Mouse (Mus musculus) midbrain, embryonic 12.5 days (tissue): Measurements from ENCODE around the gene Gm11437. TPM values are rescaled to one million over a fixed set of nuclear protein-coding genes. Genes with fewer than 3 reads are reported as not detected.
A peak's percentile ranks its signal among the peaks of the same experiment; 100 is the strongest.

Experiments
- ATAC-seq: fragments of 200-750 bp; cut with Nextera tagmentation; 2 replicates; pipeline ENCODE4 v1.8.0; 2017; ENCODE audit warnings: low read depth, moderate TSS enrichment, moderate library complexity; ENCODE audit not compliant: low FRiP score
- H3K27ac ChIP-seq: fragments of 300-500 bp; sonication (generic); replicated peaks from 2 replicates; pipeline ENCODE4 v1.5.1; 2016; ENCODE audit warnings: mild to moderate bottlenecking
- H3K27me3 ChIP-seq: fragments of 300-500 bp; sonication (generic); 2 replicates; pipeline ENCODE4 v1.6.1; 2016; ENCODE audit warnings: mild to moderate bottlenecking
- H3K36me3 ChIP-seq: fragments of 300-500 bp; sonication (generic); 2 replicates; pipeline ENCODE4 v1.6.1; 2016
- H3K4me1 ChIP-seq: fragments of 300-500 bp; sonication (generic); 2 replicates; pipeline ENCODE4 v1.6.1; 2016
- H3K4me2 ChIP-seq: fragments of 300-500 bp; sonication (generic); replicated peaks from 2 replicates; pipeline ENCODE4 v1.6.1; 2016; ENCODE audit warnings: mild to moderate bottlenecking, moderate library complexity
- H3K4me3 ChIP-seq: fragments of 300-500 bp; sonication (generic); 2 replicates; pipeline ENCODE4 v1.5.1; 2016; ENCODE audit warnings: mild to moderate bottlenecking
- H3K9ac ChIP-seq: fragments of 300-500 bp; sonication (generic); replicated peaks from 2 replicates; pipeline ENCODE4 v1.6.1; 2016; ENCODE audit warnings: mild to moderate bottlenecking, moderate library complexity
- H3K9me3 ChIP-seq: fragments of 300-500 bp; sonication (generic); 2 replicates; pipeline ENCODE4 v1.6.1; 2016; ENCODE audit warnings: mild to moderate bottlenecking
- WGBS: fragments of 180-500 bp; shearing (Covaris S2); methylation state at CpG from one replicate; pipeline ENCODE4 v1.1.7; 2016; 5-methylcytosine and 5-hydroxymethylcytosine counted together
- polyA plus RNA-seq: library from polyadenylated mRNA; unstranded; fragments of >200 nt; fragmentation: Nextera tagmentation; extraction: Ambion mirVana; gene quantifications from 2 replicates; pipeline ENCODE4 v1.2.1, GENCODE M21; 2016

Gene Gm11437
- polyA plus RNA-seq, 1 experiment from 2014 or later: not detected

GRCm38 (mm10) chr11:84178571-84178970 is 11.3 kb upstream of the Gm11437 start:
- Histone ChIP-seq H3K4me3 (no peak overlapping the region), H3K4me1 (peaks cover 20% of the 10 kb centered on the region), H3K36me3 (no peaks in the 10 kb centered on the region), H3K9me3 (no peaks in the 10 kb centered on the region), H3K27ac (no peak overlapping the region), H3K27me3 (peaks cover 10% of the 10 kb centered on the region; the same call in 1 of the 2 replicates), H3K9ac (no peak overlapping the region), H3K4me2 (peak overlapping the region; percentile 83)
- WGBS: 44% methylated on average over 4 of the region's 4 CpGs
- ATAC-seq: no peak

GRCm38 (mm10) chr11:84172539-84173435 is 5.5 kb upstream of the Gm11437 start:
- H3K9ac ChIP-seq: no peak overlapping the region
- no peaks in the 10 kb centered on the region for H3K36me3 ChIP-seq
- H3K4me2 ChIP-seq: no peak overlapping the region
- H3K4me3 ChIP-seq: no peak overlapping the region
- no peaks in the 10 kb centered on the region for H3K4me1 ChIP-seq
- peaks cover 6% of the 10 kb centered on the region; the same call in 1 of the 2 replicates for H3K27me3 ChIP-seq
- no peaks in the 10 kb centered on the region for H3K9me3 ChIP-seq
- H3K27ac ChIP-seq: no peak overlapping the region
- ATAC-seq: no peak
- WGBS: 67% methylated on average over 11 of the region's 11 CpGs

GRCm38 (mm10) chr11:84168701-84169288 is 1.5 kb upstream of the Gm11437 start:
- H3K4me1 ChIP-seq: no peaks in the 10 kb centered on the region
- no peak overlapping the region for H3K9ac ChIP-seq
- no peaks in the 10 kb centered on the region for H3K9me3 ChIP-seq
- no peak overlapping the region for H3K27ac ChIP-seq
- H3K4me3 ChIP-seq: no peak overlapping the region
- no peak for ATAC-seq
- 23% methylated on average over 7 of the region's 7 CpGs for WGBS
- no peak overlapping the region for H3K4me2 ChIP-seq
- no peaks in the 10 kb centered on the region for H3K36me3 ChIP-seq
- H3K27me3 ChIP-seq: no peaks in the 10 kb centered on the region

- H3K27ac ChIP-seq: no peak overlapping the region
- H3K4me3 ChIP-seq: no peak overlapping the region
- no peak overlapping the region for H3K4me2 ChIP-seq
- no peaks in the 10 kb centered on the region for H3K36me3 ChIP-seq
- H3K9me3 ChIP-seq: no peaks in the 10 kb centered on the region
- H3K27me3 ChIP-seq: no peaks in the 10 kb centered on the region
- no peak for ATAC-seq
- no peak overlapping the region for H3K9ac ChIP-seq
- 71% methylated on average over 4 of the region's 4 CpGs for WGBS
- no peaks in the 10 kb centered on the region for H3K4me1 ChIP-seq
Measured at GRCm38 (mm10) chr11:84164561-84164960, 2.7 kb downstream of the Gm11437 start.

GRCm38 (mm10) chr11:84164123-84164522 is 3.2 kb downstream of the Gm11437 start:
- Histone ChIP-seq H3K27ac (no peak overlapping the region), H3K36me3 (no peaks in the 10 kb centered on the region), H3K4me2 (no peak overlapping the region), H3K27me3 (no peaks in the 10 kb centered on the region), H3K4me1 (no peaks in the 10 kb centered on the region), H3K9ac (no peak overlapping the region), H3K9me3 (no peaks in the 10 kb centered on the region), H3K4me3 (no peak overlapping the region)
- WGBS: 90% methylated on average over 6 of the region's 6 CpGs
- ATAC-seq: no peak

GRCm38 (mm10) chr11:84156535-84157262 is 10.6 kb downstream of the Gm11437 start:
- Histone ChIP-seq H3K4me2 (no peak overlapping the region), H3K9me3 (no peaks in the 10 kb centered on the region), H3K27ac (no peak overlapping the region), H3K36me3 (no peaks in the 10 kb centered on the region), H3K27me3 (no peaks in the 10 kb centered on the region), H3K4me1 (no peaks in the 10 kb centered on the region), H3K4me3 (no peak overlapping the region), H3K9ac (no peak overlapping the region)
- no peak for ATAC-seq
- 93% methylated on average over 4 of the region's 4 CpGs for WGBS

- Histone ChIP-seq H3K9ac (no peak overlapping the region), H3K36me3 (no peaks in the 10 kb centered on the region), H3K9me3 (no peaks in the 10 kb centered on the region), H3K27me3 (no peaks in the 10 kb centered on the region), H3K4me2 (no peak overlapping the region), H3K27ac (no peak overlapping the region), H3K4me3 (no peak overlapping the region), H3K4me1 (no peaks in the 10 kb centered on the region)
- 70% methylated on average over 2 of the region's 2 CpGs for WGBS
- ATAC-seq: no peak
Measured at GRCm38 (mm10) chr11:84150884-84151283, 16.4 kb downstream of the Gm11437 start.

GRCm38 (mm10) chr11:84146081-84146480 is 21.2 kb downstream of the Gm11437 start:
- Histone ChIP-seq H3K9me3 (no peaks in the 10 kb centered on the region), H3K27ac (no peak overlapping the region), H3K9ac (no peak overlapping the region), H3K27me3 (no peaks in the 10 kb centered on the region), H3K36me3 (no peaks in the 10 kb centered on the region), H3K4me2 (no peak overlapping the region), H3K4me3 (no peak overlapping the region), H3K4me1 (no peaks in the 10 kb centered on the region)
- WGBS: 29% methylated on average over 3 of the region's 3 CpGs
- no peak for ATAC-seq

- no peak overlapping the region for H3K27ac ChIP-seq
- ATAC-seq: no peak
Measured at GRCm38 (mm10) chr11:84145201-84145798, 22.0 kb downstream of the Gm11437 start.

GRCm38 (mm10) chr11:84141752-84142151 is 25.5 kb downstream of the Gm11437 start:
- Histone ChIP-seq H3K27ac (no peak overlapping the region), H3K27me3 (no peaks in the 10 kb centered on the region), H3K36me3 (no peaks in the 10 kb centered on the region), H3K9me3 (no peaks in the 10 kb centered on the region), H3K4me2 (no peak overlapping the region), H3K4me3 (no peak overlapping the region), H3K9ac (no peak overlapping the region), H3K4me1 (no peaks in the 10 kb centered on the region)
- no peak for ATAC-seq
- WGBS: 59% methylated on average over 2 of the region's 2 CpGs

More at GRCm38 (mm10) chr11:84145201-84145798, 22.0 kb downstream of the Gm11437 start:
- Histone ChIP-seq H3K4me1 (no peaks in the 10 kb centered on the region), H3K4me2 (no peak overlapping the region), H3K9me3 (no peaks in the 10 kb centered on the region), H3K4me3 (no peak overlapping the region), H3K27me3 (no peaks in the 10 kb centered on the region), H3K36me3 (no peaks in the 10 kb centered on the region), H3K9ac (no peak overlapping the region)
- WGBS: 71% methylated on average over 10 of the region's 10 CpGs

GRCm38 (mm10) chr11:84136453-84136852 is 30.8 kb downstream of the Gm11437 start:
- H3K4me1 ChIP-seq: peaks cover 4% of the 10 kb centered on the region; the same call in 1 of the 2 replicates
- 78% methylated on average over 3 of the region's 3 CpGs for WGBS
- no peak overlapping the region for H3K27ac ChIP-seq
- H3K9ac ChIP-seq: no peak overlapping the region
- no peaks in the 10 kb centered on the region for H3K9me3 ChIP-seq
- no peak for ATAC-seq
- H3K27me3 ChIP-seq: no peaks in the 10 kb centered on the region
- no peak overlapping the region for H3K4me2 ChIP-seq
- H3K4me3 ChIP-seq: no peak overlapping the region
- no peaks in the 10 kb centered on the region; the same call in 1 of the 2 replicates for H3K36me3 ChIP-seq
